30 mouse cellular contexts compared by ENCODE assay signal in the genomic region with DNA sequence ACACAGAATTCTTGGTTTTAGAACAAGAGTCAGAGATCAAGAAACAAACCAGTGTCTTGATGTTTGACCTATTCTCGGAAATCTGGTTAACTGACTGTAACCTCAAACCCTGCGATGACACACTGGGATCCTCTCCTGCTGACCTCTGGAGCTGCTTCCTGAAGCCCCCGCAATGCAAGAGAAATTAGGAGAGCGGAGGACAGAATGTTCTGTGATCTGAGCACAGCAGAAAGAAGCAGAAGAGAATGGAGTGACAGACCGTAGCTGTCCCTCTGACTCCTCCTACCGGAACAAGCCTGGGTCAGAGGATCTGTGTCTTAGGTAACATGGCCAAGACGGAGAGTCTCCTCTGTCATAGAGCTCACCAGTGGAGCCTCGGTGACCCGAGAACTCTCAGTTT. TPM values are rescaled to one million over a fixed set of nuclear protein-coding genes. Genes with fewer than 3 reads are reported as not detected.
DNase-seq lines count a peak whose midpoint lies in the region; ATAC-seq lines count a peak whose summit lies in the region.
"Had no signal": no experiment of that assay in that cellular context is flagged by ENCODE, and none has a peak within 500 bp of the region (broad histone marks: within the 10 kb centered on the region; RNA-seq: fewer than 3 reads in every experiment).

No protein-coding gene starts in this region.

- peaks cover 13% of the 10 kb centered on the region for H3K4me1 ChIP-seq in kidney, embryonic 15.5 days

- 75% methylated on average over 9 of the region's 9 CpGs for WGBS in kidney, embryonic 15.5 days

- no peaks in the 10 kb centered on the region for H3K36me3 ChIP-seq in kidney, embryonic 15.5 days
- H3K36me3 ChIP-seq: embryonic facial prominence, embryonic 10.5 days; embryonic facial prominence, embryonic 13.5 days; forebrain, embryonic 12.5 days; forebrain, embryonic 15.5 days; heart, embryonic 12.5 days; heart, embryonic 15.5 days had no signal

- H3K27ac ChIP-seq in kidney, embryonic 15.5 days = no peak overlapping the region
- H3K27ac ChIP-seq: embryonic facial prominence, embryonic 10.5 days; embryonic facial prominence, embryonic 13.5 days; forebrain, embryonic 12.5 days; forebrain, embryonic 15.5 days; heart, embryonic 15.5 days; hindbrain, embryonic 14.5 days had no signal

- intact Hi-C loops in heart, postnatal 14 days (cut with DNase I) = no loop called here

- ATAC-seq in kidney, embryonic 15.5 days (replicated peaks; ENCODE audit: low FRiP score) = 0 out of 2 replicates have a peak, but pooled peaks have one; percentile 56
- ATAC-seq: activated CD4-positive, CD25-positive, alpha-beta regulatory T cell, adult 4 months; CD4-positive, CD25-positive, alpha-beta regulatory T cell, adult 4 months; forebrain, embryonic 15.5 days had no signal

- no peak overlapping the region for H3K4me2 ChIP-seq in kidney, embryonic 15.5 days
- H3K4me2 ChIP-seq: embryonic facial prominence, embryonic 13.5 days; forebrain, embryonic 12.5 days; forebrain, embryonic 15.5 days; heart, embryonic 12.5 days; heart, embryonic 15.5 days; hindbrain, embryonic 14.5 days had no signal

- H3K27me3 ChIP-seq in kidney, embryonic 15.5 days = no peaks in the 10 kb centered on the region
- H3K27me3 ChIP-seq: embryonic facial prominence, embryonic 13.5 days; forebrain, embryonic 12.5 days; forebrain, embryonic 15.5 days; heart, embryonic 12.5 days; heart, embryonic 15.5 days had no signal

- H3K9me3 ChIP-seq in kidney, embryonic 15.5 days (replicated peaks) = no peaks in the 10 kb centered on the region
- H3K9me3 ChIP-seq: embryonic facial prominence, embryonic 10.5 days; embryonic facial prominence, embryonic 13.5 days; forebrain, embryonic 12.5 days; forebrain, embryonic 15.5 days; heart, embryonic 12.5 days; heart, embryonic 15.5 days had no signal

- no peak overlapping the region for H3K4me3 ChIP-seq in kidney, embryonic 15.5 days (replicated peaks)
- H3K4me3 ChIP-seq: embryonic facial prominence, embryonic 10.5 days; embryonic facial prominence, embryonic 13.5 days; erythroblast, embryonic 14.5 days; forebrain, embryonic 12.5 days; forebrain, embryonic 15.5 days; heart, embryonic 12.5 days; heart, embryonic 15.5 days had no signal

- H3K9ac ChIP-seq in kidney, embryonic 15.5 days = no peak overlapping the region
- H3K9ac ChIP-seq: embryonic facial prominence, embryonic 13.5 days; forebrain, embryonic 12.5 days; forebrain, embryonic 15.5 days; heart, embryonic 12.5 days; heart, embryonic 15.5 days; hindbrain, embryonic 14.5 days had no signal

- DNase-seq in kidney, adult 11 months = no peak
- DNase-seq in lung, postnatal 14 days = peak; percentile 11
- no peak for DNase-seq in lung, postnatal 4 days
- DNase-seq in lung, postnatal 36 days = peak; percentile 20
- no peak for DNase-seq in heart, postnatal 14 days
- DNase-seq: adrenal gland, adult 8-10 months; adrenal gland, postnatal 25 days; cerebellum, adult 11-12 months; cerebellum, adult 8-10 months; cerebellum, postnatal 36 days; gastrocnemius, postnatal 25 days had no signal

RNA-seq across cellular contexts. Expression of gene Il21, which starts 53.0 kb away (rescaled TPM):
- polyA plus RNA-seq in kidney, embryonic 15.5 days (2015; fragmentation: Nextera tagmentation; extraction: Ambion mirVana) = not detected in 2 replicates
- not detected for total RNA-seq in heart, postnatal 14 days (2021)
- total RNA-seq: adrenal gland, postnatal 25 days; gastrocnemius, adult 8-10 months; gastrocnemius, postnatal 25 days; heart, adult 18-20 months; heart, postnatal 10 days; heart, postnatal 4 days had no signal
- polyA plus RNA-seq: brain, embryonic 14.5 days; C2C12; embryonic facial prominence, embryonic 13.5 days; erythroblast, embryonic 14.5 days; forebrain, embryonic 12.5 days; forebrain, embryonic 15.5 days; gonadal fat pad, adult 2 months; heart, embryonic 12.5 days; heart, embryonic 15.5 days; hindbrain, embryonic 11.5 days; hindbrain, embryonic 14.5 days had no signal

RNA-seq across cellular contexts. Expression of gene Il2, which starts 53.7 kb away (rescaled TPM):
- polyA plus RNA-seq in kidney, embryonic 15.5 days (2015; fragmentation: Nextera tagmentation; extraction: Ambion mirVana) = 0.28 TPM in 1 of 2 replicates, not detected in the other
- not detected for total RNA-seq in heart, postnatal 14 days (2021)
- total RNA-seq: adrenal gland, adult 8-10 months; adrenal gland, postnatal 25 days; gastrocnemius, adult 8-10 months; gastrocnemius, postnatal 25 days; heart, adult 18-20 months; heart, postnatal 10 days; heart, postnatal 4 days had no signal
- polyA plus RNA-seq: C2C12; erythroblast, embryonic 14.5 days; gonadal fat pad, adult 2 months had no signal

Comparison
In these comparisons a context has a peak if more than half of its experiments do, and no peak if none do; other contexts are left out.
1. DNase-seq: peak in lung, postnatal 14 days (single experiment) and lung, postnatal 36 days (single experiment); none in kidney, adult 11 months (single experiment), lung, postnatal 4 days (0 of 2) and heart, postnatal 14 days (0 of 2).